9 mouse cellular contexts compared by ENCODE assay signal in genomic region chr3:88537146-88537545, GRCm38 (mm10). TPM values are rescaled to one million over a fixed set of nuclear protein-coding genes. Genes with fewer than 3 reads are reported as not detected.
DNase-seq lines count a peak whose midpoint lies in the region; ATAC-seq and TF ChIP-seq lines count a peak whose summit lies in the region.
"Had no signal": no experiment of that assay in that cellular context is flagged by ENCODE, and none has a peak within 500 bp of the region (broad histone marks: within the 10 kb centered on the region; RNA-seq: fewer than 3 reads in every experiment).

No protein-coding gene starts in this region.

- intact Hi-C loops in left cerebral cortex, adult 2 months (cut with DNase I), result no loop called here
- intact Hi-C loops in left cerebral cortex, postnatal 25 days (cut with DNase I), result no loop called here
- intact Hi-C loops in gastrocnemius, postnatal 14 days (cut with DNase I; ENCODE audit: low total_unique reads), result no loop called here

- H3K4me1 ChIP-seq in forebrain, embryonic 16.5 days (replicated peaks; ENCODE audit: control insufficient read depth, insufficient read depth, low read length), result peaks cover 75% of the 10 kb centered on the region
- H3K4me1 ChIP-seq in liver, embryonic 13.5 days (replicated peaks), result peaks cover 71% of the 10 kb centered on the region
- peaks cover 14% of the 10 kb centered on the region for H3K4me1 ChIP-seq in small intestine, adult 2 months (ENCODE audit: control insufficient read depth, insufficient read depth, insufficient read length, low read length)

- H3K27ac ChIP-seq in left cerebral cortex, adult 2 months, result peak overlapping the region; percentile 74
- no peak overlapping the region for H3K27ac ChIP-seq in forebrain, embryonic 16.5 days (ENCODE audit: low read length)
- peak overlapping the region; percentile 60; the same call in 1 of the 2 replicates for H3K27ac ChIP-seq in liver, embryonic 13.5 days
- H3K27ac ChIP-seq in small intestine, adult 2 months (ENCODE audit: insufficient read depth, low read depth, low read length), result no peak overlapping the region
- H3K27ac ChIP-seq: macrophage had no signal

- no peaks in the 10 kb centered on the region for H3K27me3 ChIP-seq in forebrain, embryonic 16.5 days (replicated peaks; ENCODE audit: control insufficient read depth, insufficient read depth, low read length)
- H3K27me3 ChIP-seq in liver, embryonic 13.5 days, result peaks cover 16% of the 10 kb centered on the region
- H3K27me3 ChIP-seq in small intestine, adult 2 months (ENCODE audit: control insufficient read depth, insufficient read depth, low read length), result 0 out of 2 replicates have a peak, but pooled peaks cover 5% of the 10 kb centered on the region

- peak overlapping the region; percentile 96; the same call in 1 of the 2 replicates for H3K9ac ChIP-seq in forebrain, embryonic 16.5 days (replicated peaks; ENCODE audit: low read depth, low read length)
- H3K9ac ChIP-seq in liver, embryonic 13.5 days, result peak overlapping the region; percentile 68; the same call in 1 of the 2 replicates

- no peak for TF ChIP-seq POLR2A in small intestine, adult 2 months (IDR thresholded peaks at IDR 0.05; ENCODE audit: low read depth, low read length)

- peak overlapping the region; percentile 55 for H3K4me3 ChIP-seq in left cerebral cortex, adult 2 months
- H3K4me3 ChIP-seq in forebrain, embryonic 16.5 days (replicated peaks; ENCODE audit: low read length), result peak overlapping the region; percentile 90; the same call in 1 of the 2 replicates
- H3K4me3 ChIP-seq in liver, embryonic 13.5 days (replicated peaks), result peak overlapping the region; percentile 61
- H3K4me3 ChIP-seq in small intestine, adult 2 months (ENCODE audit: low read depth, low read length), result peak overlapping the region; percentile 59

- no peak for ATAC-seq in forebrain, embryonic 16.5 days
- ATAC-seq in liver, embryonic 13.5 days (ENCODE audit: low read depth), result no peak

- peak overlapping the region; percentile 83 for H3K4me2 ChIP-seq in forebrain, embryonic 16.5 days (ENCODE audit: low read length)
- H3K4me2 ChIP-seq in liver, embryonic 13.5 days, result peak overlapping the region; percentile 98

- no peaks in the 10 kb centered on the region for H3K9me3 ChIP-seq in forebrain, embryonic 16.5 days (ENCODE audit: control insufficient read depth, low read length)
- no peaks in the 10 kb centered on the region for H3K9me3 ChIP-seq in liver, embryonic 13.5 days (replicated peaks)

- H3K36me3 ChIP-seq in forebrain, embryonic 16.5 days (ENCODE audit: control insufficient read depth, insufficient read depth), result peaks cover 15% of the 10 kb centered on the region
- H3K36me3 ChIP-seq in liver, embryonic 13.5 days, result no peaks in the 10 kb centered on the region
- peaks cover 6% of the 10 kb centered on the region for H3K36me3 ChIP-seq in small intestine, adult 2 months (ENCODE audit: control insufficient read depth, insufficient read depth, low read length)

- no peak for TF ChIP-seq CTCF in left cerebral cortex, adult 2 months (IDR thresholded peaks at IDR 0.05)
- no peak for TF ChIP-seq CTCF in small intestine, adult 2 months (IDR thresholded peaks at IDR 0.05; ENCODE audit: extremely low read depth, insufficient read length, insufficient replicate concordance, low read depth, low read length)

- no peak for DNase-seq in left cerebral cortex, adult 2 months (ENCODE audit: extremely low spot score in 1 of 2, low spot score in 2 of 2)
- DNase-seq in left cerebral cortex, postnatal 25 days (ENCODE audit: low spot score in 2 of 2), result no peak
- no peak for DNase-seq in liver, embryonic 13.5 days
- DNase-seq in gastrocnemius, postnatal 10 days, result no peak
- DNase-seq in gastrocnemius, postnatal 14 days, result no peak
- no peak for DNase-seq in Muller cell, postnatal 12 days (ENCODE audit: inconsistent ontology term)

- WGBS in forebrain, embryonic 16.5 days, result 59% methylated on average over 6 of the region's 6 CpGs
- 73% methylated on average over 6 of the region's 6 CpGs for WGBS in liver, embryonic 13.5 days (ENCODE audit: insufficient replicate concordance)
- WGBS in small intestine, adult 2 months, result 84% methylated on average over 6 of the region's 6 CpGs

RNA-seq across cellular contexts. Expression of gene Mex3a, which starts 5.0 kb away (rescaled TPM):
- total RNA-seq in left cerebral cortex, adult 2 months (2021), result 1 to 10 TPM; 3.2 TPM
- total RNA-seq in left cerebral cortex, postnatal 25 days (2021), result 1 to 10 TPM; 2.8 to 3.0 TPM
- 46.1 and 47.8 TPM in 2 replicates for polyA plus RNA-seq in forebrain, embryonic 16.5 days (2015; fragmentation: Nextera tagmentation; extraction: Ambion mirVana)
- polyA plus RNA-seq in liver, embryonic 13.5 days (2015; fragmentation: Nextera tagmentation; extraction: Ambion mirVana), result 1.2 and 1.5 TPM in 2 replicates
- polyA plus RNA-seq in small intestine, adult 2 months (2012; rRNA removed), result 0.41 and 0.60 TPM in 2 replicates
- 1 to 10 TPM; 3.0 to 6.3 TPM for total RNA-seq in gastrocnemius, postnatal 10 days (2021)
- total RNA-seq in gastrocnemius, postnatal 14 days (2021), result 1 to 10 TPM in 1 of 2 experiments, under 1 TPM in 1; 0.64 to 1.6 TPM

RNA-seq across cellular contexts. Expression of gene Rab25, which starts 11.0 kb away (rescaled TPM):
- not detected for total RNA-seq in left cerebral cortex, adult 2 months (2021)
- total RNA-seq in left cerebral cortex, postnatal 25 days (2021), result not detected
- polyA plus RNA-seq in forebrain, embryonic 16.5 days (2015; fragmentation: Nextera tagmentation; extraction: Ambion mirVana), result not detected in 2 replicates
- polyA plus RNA-seq in liver, embryonic 13.5 days (2015; fragmentation: Nextera tagmentation; extraction: Ambion mirVana), result 0.15 TPM in 1 of 2 replicates, not detected in the other
- polyA plus RNA-seq in small intestine, adult 2 months (2012; rRNA removed), result 132 and 184 TPM in 2 replicates
- not detected for total RNA-seq in gastrocnemius, postnatal 10 days (2021)
- total RNA-seq in gastrocnemius, postnatal 14 days (2021), result not detected
- polyA plus RNA-seq: macrophage had no signal

RNA-seq across cellular contexts. Expression of gene Lamtor2, which starts 15.7 kb away (rescaled TPM):
- 10 to 100 TPM; 98.3 to 99.1 TPM for total RNA-seq in left cerebral cortex, adult 2 months (2021)
- 10 to 100 TPM; 96.9 to 99.5 TPM for total RNA-seq in left cerebral cortex, postnatal 25 days (2021)
- polyA plus RNA-seq in forebrain, embryonic 16.5 days (2015; fragmentation: Nextera tagmentation; extraction: Ambion mirVana), result 149 and 193 TPM in 2 replicates
- 88.4 and 95.9 TPM in 2 replicates for polyA plus RNA-seq in liver, embryonic 13.5 days (2015; fragmentation: Nextera tagmentation; extraction: Ambion mirVana)
- 99.8 and 167 TPM in 2 replicates for polyA plus RNA-seq in small intestine, adult 2 months (2012; rRNA removed)
- total RNA-seq in gastrocnemius, postnatal 10 days (2021), result 10 to 100 TPM; 75.4 to 81.8 TPM
- 10 to 100 TPM; 78.3 to 80.4 TPM for total RNA-seq in gastrocnemius, postnatal 14 days (2021)

RNA-seq across cellular contexts. Expression of gene Ubqln4, which starts 16.4 kb away (rescaled TPM):
- total RNA-seq in left cerebral cortex, adult 2 months (2021), result 100 to 1,000 TPM; 137 to 148 TPM
- 100 to 1,000 TPM; 128 to 129 TPM for total RNA-seq in left cerebral cortex, postnatal 25 days (2021)
- 43.5 and 46.0 TPM in 2 replicates for polyA plus RNA-seq in forebrain, embryonic 16.5 days (2015; fragmentation: Nextera tagmentation; extraction: Ambion mirVana)
- polyA plus RNA-seq in liver, embryonic 13.5 days (2015; fragmentation: Nextera tagmentation; extraction: Ambion mirVana), result 20.7 and 22.8 TPM in 2 replicates
- 26.0 and 35.4 TPM in 2 replicates for polyA plus RNA-seq in small intestine, adult 2 months (2012; rRNA removed)
- 10 to 100 TPM; 45.1 to 52.2 TPM for total RNA-seq in gastrocnemius, postnatal 10 days (2021)
- total RNA-seq in gastrocnemius, postnatal 14 days (2021), result 10 to 100 TPM; 42.0 to 45.5 TPM

RNA-seq across cellular contexts. Expression of gene Lmna, which starts 27.4 kb away (rescaled TPM):
- 10 to 100 TPM; 59.3 to 61.7 TPM for total RNA-seq in left cerebral cortex, adult 2 months (2021)
- total RNA-seq in left cerebral cortex, postnatal 25 days (2021), result 10 to 100 TPM; 42.1 to 48.7 TPM
- polyA plus RNA-seq in forebrain, embryonic 16.5 days (2015; fragmentation: Nextera tagmentation; extraction: Ambion mirVana), result 26.9 and 30.9 TPM in 2 replicates
- 165 and 184 TPM in 2 replicates for polyA plus RNA-seq in liver, embryonic 13.5 days (2015; fragmentation: Nextera tagmentation; extraction: Ambion mirVana)
- 209 and 353 TPM in 2 replicates for polyA plus RNA-seq in small intestine, adult 2 months (2012; rRNA removed)
- total RNA-seq in gastrocnemius, postnatal 10 days (2021), result 100 to 1,000 TPM; 189 to 213 TPM
- 100 to 1,000 TPM; 125 to 161 TPM for total RNA-seq in gastrocnemius, postnatal 14 days (2021)

Comparison
In these comparisons a context has a peak if more than half of its experiments do, and no peak if none do; other contexts are left out.
1. H3K27ac ChIP-seq: peak in left cerebral cortex, adult 2 months (single experiment) and liver, embryonic 13.5 days (single experiment); none in forebrain, embryonic 16.5 days (single experiment) and small intestine, adult 2 months (single experiment).
2. Peak in every context shown above with its lines, with median percentiles within 50 percentile points of each other: H3K4me3 ChIP-seq.